Mouse (Mus musculus): ENCODE results near the gene Pfn3.

DNA sequence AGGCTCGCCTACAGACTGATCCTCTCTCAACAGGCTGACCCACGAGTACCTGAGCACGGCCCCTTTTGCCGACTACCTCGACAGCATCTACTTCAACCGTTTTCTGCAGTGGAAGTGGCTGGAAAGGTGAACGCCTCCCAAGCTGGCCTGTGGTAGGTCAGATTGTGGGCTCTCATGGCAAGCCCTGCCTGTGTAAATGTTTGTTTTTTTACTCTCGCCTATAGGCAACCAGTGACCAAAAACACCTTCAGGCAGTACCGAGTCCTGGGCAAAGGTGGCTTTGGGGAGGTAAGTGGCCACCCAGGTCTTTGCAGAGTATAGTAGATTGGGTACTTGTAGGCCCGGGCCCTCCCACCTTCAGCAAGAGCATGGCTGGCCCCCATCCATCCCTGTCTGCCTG is 36.3 kb upstream of the Pfn3 start:
- TF ChIP-seq CTCF (conservative IDR thresholded peaks at IDR 0.05; ENCODE audit: low read length) (no peak), NANOG (IDR thresholded peaks at IDR 0.05; ENCODE audit: borderline replicate concordance, low read length) (no peak)
